Comparison of ENCODE assay signal across 31 mouse cellular contexts in the genomic region with DNA sequence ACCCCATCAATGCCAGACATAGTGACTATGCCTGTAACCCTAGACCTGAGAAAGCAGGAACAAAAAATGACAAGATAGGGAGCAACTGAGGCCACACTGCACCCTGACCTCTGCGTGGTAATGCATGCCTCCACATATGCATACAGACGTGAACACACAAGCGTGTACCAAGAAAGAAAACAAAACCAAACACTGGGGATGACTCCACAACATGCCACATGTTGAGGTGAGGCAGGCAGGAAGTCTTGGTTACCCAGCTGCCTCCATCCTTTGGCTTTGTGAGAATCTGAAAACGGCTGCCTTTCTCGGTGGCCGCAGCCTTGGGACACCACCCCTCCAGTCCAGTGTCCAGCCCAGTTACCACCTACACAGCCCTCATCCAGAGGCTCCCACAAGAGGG. TPM values are rescaled to one million over a fixed set of nuclear protein-coding genes. Genes with fewer than 3 reads are reported as not detected.
A peak's percentile ranks its signal among the peaks of the same experiment; 100 is the strongest.
DNase-seq lines count a peak whose midpoint lies in the region; ATAC-seq and TF ChIP-seq lines count a peak whose summit lies in the region.
"Had no signal": no experiment of that assay in that cellular context is flagged by ENCODE, and none has a peak within 500 bp of the region (broad histone marks: within the 10 kb centered on the region; RNA-seq: fewer than 3 reads in every experiment).

No protein-coding gene starts in this region.

- no peak for TF ChIP-seq CTCF in intestine, postnatal 0 days (IDR thresholded peaks at IDR 0.05; ENCODE audit: low read depth)

- H3K36me3 ChIP-seq in intestine, embryonic 16.5 days (ENCODE audit: control insufficient read depth, insufficient read depth, low read length): peaks cover 7% of the 10 kb centered on the region; the same call in 1 of the 2 replicates
- no peaks in the 10 kb centered on the region for H3K36me3 ChIP-seq in intestine, postnatal 0 days (ENCODE audit: control insufficient read depth, insufficient read depth)
- no peaks in the 10 kb centered on the region; the same call in 1 of the 2 replicates for H3K36me3 ChIP-seq in stomach, embryonic 16.5 days (ENCODE audit: control insufficient read depth, insufficient read depth, low read length)
- H3K36me3 ChIP-seq: embryonic facial prominence, embryonic 10.5 days; embryonic facial prominence, embryonic 15.5 days; forebrain, embryonic 12.5 days; heart, embryonic 15.5 days; limb, embryonic 12.5 days; midbrain, embryonic 15.5 days had no signal

- H3K4me1 ChIP-seq in intestine, embryonic 16.5 days (ENCODE audit: control insufficient read depth, insufficient read depth, low read length): no peaks in the 10 kb centered on the region; the same call in 1 of the 2 replicates
- H3K4me1 ChIP-seq in intestine, postnatal 0 days (replicated peaks; ENCODE audit: control insufficient read depth, insufficient read depth, low read length): no peaks in the 10 kb centered on the region; the same call in 1 of the 2 replicates
- peaks cover 8% of the 10 kb centered on the region for H3K4me1 ChIP-seq in stomach, embryonic 16.5 days (ENCODE audit: control insufficient read depth, insufficient read depth, low read length)
- H3K4me1 ChIP-seq: embryonic facial prominence, embryonic 15.5 days; forebrain, embryonic 12.5 days; limb, embryonic 12.5 days; liver, embryonic 15.5 days; midbrain, embryonic 10.5 days; midbrain, embryonic 15.5 days had no signal

- no peaks in the 10 kb centered on the region for H3K9me3 ChIP-seq in intestine, embryonic 16.5 days (ENCODE audit: control insufficient read depth, low read length)
- H3K9me3 ChIP-seq in intestine, postnatal 0 days (ENCODE audit: control insufficient read depth): no peaks in the 10 kb centered on the region
- H3K9me3 ChIP-seq in stomach, embryonic 16.5 days (replicated peaks; ENCODE audit: control insufficient read depth, low read length): no peaks in the 10 kb centered on the region
- H3K9me3 ChIP-seq: embryonic facial prominence, embryonic 10.5 days; embryonic facial prominence, embryonic 15.5 days; forebrain, embryonic 12.5 days; heart, embryonic 15.5 days; liver, embryonic 15.5 days; midbrain, embryonic 15.5 days; neural tube, embryonic 15.5 days had no signal

- no peak overlapping the region for H3K4me3 ChIP-seq in intestine, embryonic 16.5 days (ENCODE audit: low read length)
- no peak overlapping the region for H3K4me3 ChIP-seq in intestine, postnatal 0 days (ENCODE audit: low read depth, low read length)
- no peak overlapping the region for H3K4me3 ChIP-seq in stomach, embryonic 16.5 days (replicated peaks; ENCODE audit: low read length)
- H3K4me3 ChIP-seq: embryonic facial prominence, embryonic 10.5 days; embryonic facial prominence, embryonic 15.5 days; forebrain, embryonic 12.5 days; heart, embryonic 10.5 days; heart, embryonic 15.5 days; hindbrain, embryonic 12.5 days; left cerebral cortex, adult 2 months; limb, embryonic 12.5 days; liver, embryonic 15.5 days; midbrain, embryonic 10.5 days; midbrain, embryonic 15.5 days; neural tube, embryonic 15.5 days had no signal

- no peaks in the 10 kb centered on the region for H3K27me3 ChIP-seq in intestine, embryonic 16.5 days (replicated peaks; ENCODE audit: control insufficient read depth, insufficient read depth, low read length)
- no peaks in the 10 kb centered on the region for H3K27me3 ChIP-seq in intestine, postnatal 0 days (replicated peaks; ENCODE audit: control insufficient read depth, insufficient read depth, low read length)
- no peaks in the 10 kb centered on the region for H3K27me3 ChIP-seq in stomach, embryonic 16.5 days (ENCODE audit: control insufficient read depth, insufficient read depth, low read length)
- H3K27me3 ChIP-seq: embryonic facial prominence, embryonic 15.5 days; forebrain, embryonic 12.5 days; heart, embryonic 15.5 days; hindbrain, embryonic 12.5 days; limb, embryonic 12.5 days; liver, embryonic 15.5 days; midbrain, embryonic 15.5 days; neural tube, embryonic 15.5 days had no signal

- peak overlapping the region; percentile 14; the same call in 1 of the 2 replicates for H3K27ac ChIP-seq in intestine, embryonic 16.5 days (ENCODE audit: low read length)
- no peak overlapping the region for H3K27ac ChIP-seq in intestine, postnatal 0 days (ENCODE audit: low read depth, low read length)
- peak overlapping the region; percentile 40 for H3K27ac ChIP-seq in stomach, embryonic 16.5 days (ENCODE audit: low read length)
- H3K27ac ChIP-seq: embryonic facial prominence, embryonic 10.5 days; embryonic facial prominence, embryonic 15.5 days; forebrain, embryonic 12.5 days; heart, embryonic 10.5 days; heart, embryonic 15.5 days; hindbrain, embryonic 12.5 days; hindbrain, postnatal 0 days; left cerebral cortex, adult 2 months; limb, embryonic 12.5 days; liver, embryonic 15.5 days; midbrain, embryonic 10.5 days; midbrain, embryonic 15.5 days; neural tube, embryonic 15.5 days had no signal

- ATAC-seq in intestine, embryonic 16.5 days: 0 out of 2 replicates have a peak, but pooled peaks have one; percentile 23
- no peak for ATAC-seq in intestine, postnatal 0 days
- ATAC-seq in stomach, embryonic 16.5 days (ENCODE audit: insufficient read depth, low FRiP score): no peak
- ATAC-seq: forebrain, postnatal 0 days; hindbrain, postnatal 0 days; midbrain, embryonic 15.5 days had no signal

- no peak overlapping the region for H3K9ac ChIP-seq in intestine, embryonic 16.5 days (ENCODE audit: low read depth, low read length)
- H3K9ac ChIP-seq in intestine, postnatal 0 days (ENCODE audit: low read depth, low read length): no peak overlapping the region
- no peak overlapping the region for H3K9ac ChIP-seq in stomach, embryonic 16.5 days (ENCODE audit: low read length)
- H3K9ac ChIP-seq: embryonic facial prominence, embryonic 15.5 days; forebrain, embryonic 12.5 days; forebrain, postnatal 0 days; heart, embryonic 15.5 days; hindbrain, embryonic 12.5 days; limb, embryonic 12.5 days; liver, embryonic 15.5 days; midbrain, embryonic 15.5 days; neural tube, embryonic 15.5 days had no signal

- 83% methylated on average over 6 of the region's 6 CpGs for WGBS in intestine, embryonic 16.5 days
- 83% methylated on average over 6 of the region's 6 CpGs for WGBS in intestine, postnatal 0 days
- WGBS in stomach, embryonic 16.5 days: 84% methylated on average over 6 of the region's 6 CpGs

- DNase-seq in thymus, postnatal 0 days (ENCODE audit: low spot score): peak; percentile 56
- no peak for DNase-seq in thymus, adult 18-20 months
- no peak for DNase-seq in layer of hippocampus, postnatal 10 days (ENCODE audit: low spot score in 2 of 2)
- no peak for DNase-seq in adipocyte (ENCODE audit: low spot score)
- DNase-seq: adrenal gland, adult 2 months; adrenal gland, postnatal 36 days; cerebellum, adult 2 months; cerebellum, postnatal 14 days; forebrain, postnatal 0 days; heart, postnatal 36 days; kidney, adult 11 months; kidney, postnatal 14 days; layer of hippocampus, adult 9-11 months; right cerebral cortex, postnatal 25 days; spleen, adult 18-20 months had no signal

- no peak overlapping the region for H3K4me2 ChIP-seq in intestine, embryonic 16.5 days (ENCODE audit: low read depth, low read length)
- H3K4me2 ChIP-seq in intestine, postnatal 0 days (replicated peaks; ENCODE audit: low read depth): no peak overlapping the region
- H3K4me2 ChIP-seq in stomach, embryonic 16.5 days (ENCODE audit: low read depth, low read length): no peak overlapping the region
- H3K4me2 ChIP-seq: embryonic facial prominence, embryonic 15.5 days; forebrain, embryonic 12.5 days; heart, embryonic 15.5 days; hindbrain, embryonic 12.5 days; limb, embryonic 12.5 days; liver, embryonic 15.5 days; midbrain, embryonic 15.5 days; neural tube, embryonic 15.5 days had no signal

RNA-seq across cellular contexts. Expression of gene Rgs10, which starts 49.7 kb away (rescaled TPM):
- polyA plus RNA-seq in intestine, embryonic 16.5 days (2015; fragmentation: Nextera tagmentation; extraction: Ambion mirVana): 28.1 and 30.3 TPM in 2 replicates
- polyA plus RNA-seq in intestine, postnatal 0 days (2015; fragmentation: Nextera tagmentation; extraction: Ambion mirVana): 20.9 and 23.8 TPM in 2 replicates
- polyA plus RNA-seq in thymus, postnatal 0 days (2015; fragmentation: Nextera tagmentation; extraction: Ambion mirVana): 243 and 265 TPM in 2 replicates
- polyA plus RNA-seq in stomach, embryonic 16.5 days (2015; fragmentation: Nextera tagmentation; extraction: Ambion mirVana): 23.7 and 24.0 TPM in 2 replicates
- 10 to 100 TPM; 48.8 to 50.5 TPM for total RNA-seq in layer of hippocampus, postnatal 10 days (2021)
